Mouse (Mus musculus): ENCODE data around the gene Gucy2c. TPM values are rescaled to one million over a fixed set of nuclear protein-coding genes. Genes with fewer than 3 reads are reported as not detected.

Gene Gucy2c
- polyA plus RNA-seq, 1 experiment from 2014 or later = not detected

GRCm38 (mm10) chr6:136685433-136685832 is 96.1 kb downstream of the Gucy2c start:
- no peak overlapping the region for H3K4me2 ChIP-seq
- H3K9ac ChIP-seq = no peak overlapping the region
- peaks cover 7% of the 10 kb centered on the region; the same call in 1 of the 2 replicates for H3K4me1 ChIP-seq
- no peak overlapping the region for H3K4me3 ChIP-seq
- H3K27ac ChIP-seq = no peak overlapping the region
- H3K9me3 ChIP-seq = no peaks in the 10 kb centered on the region
- no peaks in the 10 kb centered on the region for H3K27me3 ChIP-seq
- ATAC-seq (ENCODE audit: insufficient number of reproducible peaks, insufficient read depth, low FRiP score, low TSS enrichment, low read depth) = no peak
- 75% methylated on average over 5 of the region's 5 CpGs for WGBS
- no peaks in the 10 kb centered on the region for H3K36me3 ChIP-seq

DNA sequence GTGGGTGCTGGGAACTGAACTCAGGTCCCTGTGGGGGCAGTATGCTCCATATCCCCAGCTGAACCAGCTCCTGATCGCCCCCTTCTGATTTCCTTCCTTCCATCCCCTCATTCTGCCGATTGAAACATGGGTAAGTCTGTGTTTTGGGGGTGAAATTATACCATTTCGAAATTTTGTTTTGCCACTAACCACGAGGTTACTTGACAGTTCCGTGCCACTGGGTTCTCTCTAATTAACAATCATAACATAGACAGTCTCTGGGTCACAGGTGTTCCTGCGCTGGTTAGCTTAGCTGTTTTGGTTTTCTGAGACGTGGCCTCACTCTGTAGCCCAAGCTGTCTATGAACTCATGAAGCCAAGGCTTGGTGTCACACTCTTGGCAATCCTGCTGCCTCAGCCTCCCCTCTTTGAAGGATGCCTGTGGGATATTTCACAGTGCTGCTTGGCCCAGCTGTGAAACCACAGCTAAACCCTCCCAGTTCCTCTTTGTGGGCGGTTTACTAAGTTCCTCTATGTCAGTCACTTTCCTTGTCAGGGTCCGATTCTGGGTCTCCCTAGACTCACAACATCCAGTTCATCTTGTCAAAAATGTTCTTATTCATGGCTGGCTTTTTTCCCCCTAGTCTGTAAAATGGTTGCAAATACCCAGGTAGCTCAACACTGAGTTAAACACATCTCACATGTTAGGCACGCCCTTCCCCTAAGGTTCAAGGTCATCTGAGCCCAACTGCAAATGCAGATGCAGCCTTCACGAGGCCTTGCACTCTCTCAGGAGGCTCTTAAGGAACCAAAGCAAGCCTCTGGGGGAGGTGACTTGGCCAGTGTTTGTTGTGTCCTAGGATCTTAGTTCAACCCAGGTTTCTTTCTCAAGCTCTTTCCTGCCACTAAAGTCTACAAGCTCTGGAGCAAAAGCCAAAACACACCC is 97.9 kb downstream of the Gucy2c start:
- Histone ChIP-seq H3K36me3 (no peaks in the 10 kb centered on the region), H3K9ac (no peak overlapping the region), H3K4me3 (no peak overlapping the region), H3K9me3 (no peaks in the 10 kb centered on the region), H3K27me3 (no peaks in the 10 kb centered on the region), H3K4me2 (no peak overlapping the region), H3K27ac (no peak overlapping the region), H3K4me1 (no peaks in the 10 kb centered on the region)
- 82% methylated on average over 11 of the region's 11 CpGs for WGBS
- ATAC-seq (ENCODE audit: insufficient number of reproducible peaks, insufficient read depth, low FRiP score, low TSS enrichment, low read depth) = no peak

GRCm38 (mm10) chr6:136679381-136679780 is 102.2 kb downstream of the Gucy2c start:
- no peak overlapping the region for H3K4me3 ChIP-seq
- H3K9me3 ChIP-seq = 0 out of 2 replicates have a peak, but pooled peaks cover 3% of the 10 kb centered on the region
- no peak for ATAC-seq (ENCODE audit: insufficient number of reproducible peaks, insufficient read depth, low FRiP score, low TSS enrichment, low read depth)
- no peak overlapping the region for H3K27ac ChIP-seq
- H3K9ac ChIP-seq = no peak overlapping the region
- 38% methylated on average over 2 of the region's 2 CpGs for WGBS
- H3K36me3 ChIP-seq = no peaks in the 10 kb centered on the region
- no peak overlapping the region for H3K4me2 ChIP-seq
- H3K4me1 ChIP-seq = no peaks in the 10 kb centered on the region
- H3K27me3 ChIP-seq = no peaks in the 10 kb centered on the region

DNA sequence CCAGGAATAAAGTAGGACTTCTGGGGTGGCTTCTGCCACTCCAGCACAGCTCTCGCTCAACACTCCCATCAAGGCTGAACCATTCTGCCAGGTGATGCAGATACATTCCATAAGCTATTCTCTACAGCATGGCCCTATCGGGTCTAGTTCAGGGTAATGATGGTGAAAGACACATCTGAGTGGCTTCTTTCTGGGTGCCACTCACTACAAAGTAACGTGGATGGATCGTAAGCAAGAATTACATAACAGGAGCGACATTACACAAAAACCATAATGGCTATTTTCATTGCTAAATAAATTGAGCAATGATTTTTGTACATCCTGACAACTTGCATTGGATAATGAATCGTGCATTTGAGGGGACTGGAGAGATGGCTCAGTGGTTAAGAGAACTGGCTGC is 106.6 kb downstream of the Gucy2c start:
- ATAC-seq (ENCODE audit: insufficient number of reproducible peaks, insufficient read depth, low FRiP score, low TSS enrichment, low read depth) = no peak
- H3K9ac ChIP-seq = no peak overlapping the region
- H3K4me1 ChIP-seq = no peaks in the 10 kb centered on the region
- no peak overlapping the region for H3K4me3 ChIP-seq
- H3K27me3 ChIP-seq = no peaks in the 10 kb centered on the region
- 90% methylated on average over 6 of the region's 6 CpGs for WGBS
- no peak overlapping the region for H3K4me2 ChIP-seq
- no peak overlapping the region for H3K27ac ChIP-seq
- H3K36me3 ChIP-seq = no peaks in the 10 kb centered on the region
- H3K9me3 ChIP-seq = 0 out of 2 replicates have a peak, but pooled peaks cover 7% of the 10 kb centered on the region

- 59% methylated on average over 7 of the region's 7 CpGs for WGBS
- 0 out of 2 replicates have a peak overlapping the region, but pooled peaks have one; percentile 23 for H3K27ac ChIP-seq
Measured at GRCm38 (mm10) chr6:136672467-136672866, 109.1 kb downstream of the Gucy2c start.

GRCm38 (mm10) chr6:136669274-136669673 is 112.3 kb downstream of the Gucy2c start:
- 39% methylated on average over 5 of the region's 5 CpGs for WGBS
- Histone ChIP-seq H3K4me2 (no peak overlapping the region), H3K9me3 (0 out of 2 replicates have a peak, but pooled peaks cover 5% of the 10 kb centered on the region), H3K4me3 (no peak overlapping the region), H3K9ac (no peak overlapping the region), H3K4me1 (no peaks in the 10 kb centered on the region), H3K27me3 (no peaks in the 10 kb centered on the region), H3K36me3 (no peaks in the 10 kb centered on the region), H3K27ac (no peak overlapping the region)
- no peak for ATAC-seq (ENCODE audit: insufficient number of reproducible peaks, insufficient read depth, low FRiP score, low TSS enrichment, low read depth)

More at GRCm38 (mm10) chr6:136672467-136672866, 109.1 kb downstream of the Gucy2c start:
- Histone ChIP-seq H3K4me1 (no peaks in the 10 kb centered on the region), H3K36me3 (no peaks in the 10 kb centered on the region), H3K27me3 (no peaks in the 10 kb centered on the region), H3K4me3 (no peak overlapping the region), H3K9me3 (0 out of 2 replicates have a peak, but pooled peaks cover 5% of the 10 kb centered on the region), H3K4me2 (no peak overlapping the region), H3K9ac (no peak overlapping the region)
- ATAC-seq (ENCODE audit: insufficient number of reproducible peaks, insufficient read depth, low FRiP score, low TSS enrichment, low read depth) = no peak

- Histone ChIP-seq H3K36me3 (no peaks in the 10 kb centered on the region), H3K27ac (no peak overlapping the region), H3K27me3 (peaks cover 7% of the 10 kb centered on the region), H3K9ac (no peak overlapping the region), H3K4me1 (no peaks in the 10 kb centered on the region), H3K9me3 (no peaks in the 10 kb centered on the region), H3K4me2 (no peak overlapping the region), H3K4me3 (no peak overlapping the region)
- ATAC-seq (ENCODE audit: insufficient number of reproducible peaks, insufficient read depth, low FRiP score, low TSS enrichment, low read depth) = peak; percentile 15; the same call in 1 of the 2 replicates
- WGBS = 43% methylated on average over 14 of the region's 14 CpGs
Measured at GRCm38 (mm10) chr6:136668266-136668986, 113.1 kb downstream of the Gucy2c start.

GRCm38 (mm10) chr6:136662063-136662462 is 119.5 kb downstream of the Gucy2c start:
- peaks cover 42% of the 10 kb centered on the region for H3K27me3 ChIP-seq
- peak overlapping the region; percentile 69 for H3K9ac ChIP-seq
- 22% methylated on average over 11 of the region's 11 CpGs for WGBS
- no peaks in the 10 kb centered on the region for H3K36me3 ChIP-seq
- peak overlapping the region; percentile 84 for H3K4me2 ChIP-seq
- no peak for ATAC-seq (ENCODE audit: insufficient number of reproducible peaks, insufficient read depth, low FRiP score, low TSS enrichment, low read depth)
- H3K27ac ChIP-seq = no peak overlapping the region
- no peaks in the 10 kb centered on the region for H3K9me3 ChIP-seq
- H3K4me3 ChIP-seq = peak overlapping the region; percentile 49
- peaks cover 13% of the 10 kb centered on the region for H3K4me1 ChIP-seq

DNA sequence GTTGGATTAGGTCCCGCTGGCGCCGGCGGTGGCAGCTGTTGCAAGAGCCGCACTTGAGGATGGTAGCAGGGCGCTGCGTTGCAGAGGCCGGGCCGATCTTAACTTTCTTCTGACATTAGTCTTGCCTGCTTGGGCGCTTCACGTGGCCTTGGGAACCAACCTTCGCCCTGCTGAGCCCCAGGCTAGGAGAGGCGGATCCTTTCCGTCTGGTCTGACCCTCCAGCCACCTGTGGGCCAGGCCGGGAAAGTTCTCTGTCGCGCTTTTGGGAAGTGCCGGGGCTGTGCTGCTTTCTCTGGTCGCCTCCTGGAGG is 119.9 kb downstream of the Gucy2c start, which contains the start of gene Plbd1:
Plbd1 (minus strand) TSS at position 223 of the 311 bp plus-strand sequence.
- H3K4me3 ChIP-seq = peak within 1 kb of the TSS; percentile 49
- H3K27ac ChIP-seq = no peak within 1 kb of the TSS
- no peak for ATAC-seq (ENCODE audit: insufficient number of reproducible peaks, insufficient read depth, low FRiP score, low TSS enrichment, low read depth)
- peak within 1 kb of the TSS; percentile 69 for H3K9ac ChIP-seq
- WGBS = 2% methylated on average over 19 of the region's 19 CpGs
- peak within 1 kb of the TSS; percentile 84 for H3K4me2 ChIP-seq
- H3K36me3 ChIP-seq = no peaks in the 10 kb centered on the region
- H3K27me3 ChIP-seq = peaks cover 42% of the 10 kb centered on the region
- H3K9me3 ChIP-seq = no peaks in the 10 kb centered on the region
- H3K4me1 ChIP-seq = peaks cover 13% of the 10 kb centered on the region

GRCm38 (mm10) chr6:136660831-136661705 is 120.5 kb downstream of the Gucy2c start:
- Histone ChIP-seq H3K9me3 (no peaks in the 10 kb centered on the region), H3K9ac (peak overlapping the region; percentile 69), H3K4me3 (peak overlapping the region; percentile 49), H3K27ac (no peak overlapping the region), H3K36me3 (no peaks in the 10 kb centered on the region), H3K4me2 (peak overlapping the region; percentile 84), H3K27me3 (peaks cover 42% of the 10 kb centered on the region), H3K4me1 (peaks cover 16% of the 10 kb centered on the region)
- ATAC-seq (ENCODE audit: insufficient number of reproducible peaks, insufficient read depth, low FRiP score, low TSS enrichment, low read depth) = no peak
- 11% methylated on average over 34 of the region's 34 CpGs for WGBS

DNA sequence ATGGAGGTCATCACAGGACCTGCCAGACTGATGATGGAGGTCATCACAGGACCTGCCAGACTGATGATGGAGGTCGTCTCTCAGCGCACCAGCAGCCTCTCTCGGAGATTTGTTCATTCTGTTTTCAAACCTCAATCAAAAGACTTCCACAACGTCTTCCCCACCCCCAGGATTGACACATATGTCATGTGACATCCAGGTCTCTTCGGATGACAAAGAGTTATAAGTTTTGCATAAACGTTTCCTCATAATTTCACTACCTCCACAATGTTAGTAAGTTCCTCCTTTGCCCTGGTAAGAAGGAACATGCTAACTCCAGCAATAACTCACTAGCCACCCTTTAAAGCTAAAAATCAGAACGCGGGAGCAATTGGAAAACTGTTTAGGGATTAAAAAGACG is 122.3 kb downstream of the Gucy2c start:
- Histone ChIP-seq H3K4me1 (peaks cover 18% of the 10 kb centered on the region), H3K9ac (no peak overlapping the region), H3K9me3 (no peaks in the 10 kb centered on the region), H3K27me3 (peaks cover 42% of the 10 kb centered on the region), H3K4me2 (no peak overlapping the region), H3K4me3 (no peak overlapping the region), H3K36me3 (no peaks in the 10 kb centered on the region), H3K27ac (no peak overlapping the region)
- WGBS = 91% methylated on average over 9 of the region's 9 CpGs
- ATAC-seq (ENCODE audit: insufficient number of reproducible peaks, insufficient read depth, low FRiP score, low TSS enrichment, low read depth) = no peak

Measured in embryonic facial prominence, embryonic 13.5 days (tissue).